Mouse (Mus musculus): ENCODE results near the gene Hsp90ab1.

- no peak for TF ChIP-seq CTCF (IDR thresholded peaks at IDR 0.05)
- no peak for TF ChIP-seq POLR2A (IDR thresholded peaks at IDR 0.05; ENCODE audit: insufficient read depth, low read depth, low read length)
- no peak for TF ChIP-seq EP300 (IDR thresholded peaks at IDR 0.05; ENCODE audit: insufficient read depth, low read depth, low read length)
Measured at GRCm38 (mm10) chr17:45557246-45557824, 15.7 kb downstream of the Hsp90ab1 start.
